Mouse (Mus musculus) heart, adult 11 months (tissue): ENCODE measurements at regions not wholly inside any gene's neighbourhood (a gene's known extent, or its start where the extent isn't known, plus 50 kb on each side); places are given as distances from the start of the nearest gene placed in this dataset.

Source experiments
- DNase-seq: peaks from one replicate; pipeline ENCODE4 v3.0.0; 2022

- peak; percentile 74 for DNase-seq
Observed at GRCm38 (mm10) chr5:75248279-75248678, 96.2 kb downstream of the Pdgfra start.

DNA sequence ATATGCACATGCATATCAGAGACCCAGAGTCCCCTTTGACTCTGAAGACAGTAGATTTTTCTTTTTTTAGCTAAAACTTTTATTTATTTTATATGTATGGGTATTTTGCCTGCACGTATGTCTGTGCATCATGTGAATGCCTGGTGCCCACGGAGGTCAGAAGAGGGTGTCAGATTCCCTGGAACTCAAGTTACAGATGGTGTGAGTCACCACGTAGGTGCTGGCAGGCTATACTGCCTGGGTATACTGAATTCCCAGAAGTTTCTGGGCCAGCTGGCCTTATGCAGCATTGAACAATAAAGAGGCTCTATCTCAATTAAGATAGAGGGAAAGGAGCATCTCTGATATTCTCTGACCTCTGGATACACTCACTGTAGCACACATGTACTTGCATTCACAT lies 97.6 kb downstream of the Pdgfra start:
- DNase-seq = no peak

GRCm38 (mm10) chr5:75253349-75253748 lies 101.3 kb downstream of the Pdgfra start:
- DNase-seq = peak; percentile 70

DNA sequence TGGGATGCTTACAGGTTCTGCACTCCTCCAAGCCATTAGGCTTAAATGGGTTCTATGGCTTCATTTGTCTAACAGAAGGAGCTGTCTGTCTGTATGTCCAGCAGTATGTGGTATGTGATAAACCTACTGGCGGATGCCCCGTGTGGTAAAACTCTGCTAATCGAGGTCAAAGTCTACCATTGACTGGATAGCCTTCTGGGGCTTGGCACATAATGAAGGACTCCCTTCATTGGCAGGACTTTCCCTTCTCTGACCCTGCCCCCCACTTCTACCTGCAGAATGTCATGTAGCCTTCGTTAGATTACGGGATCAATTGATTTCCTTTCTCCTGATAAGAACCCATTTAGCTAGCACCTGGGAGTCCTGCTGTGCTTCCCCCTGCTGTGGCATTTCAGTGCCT lies 101.7 kb downstream of the Pdgfra start:
- no peak for DNase-seq

DNA sequence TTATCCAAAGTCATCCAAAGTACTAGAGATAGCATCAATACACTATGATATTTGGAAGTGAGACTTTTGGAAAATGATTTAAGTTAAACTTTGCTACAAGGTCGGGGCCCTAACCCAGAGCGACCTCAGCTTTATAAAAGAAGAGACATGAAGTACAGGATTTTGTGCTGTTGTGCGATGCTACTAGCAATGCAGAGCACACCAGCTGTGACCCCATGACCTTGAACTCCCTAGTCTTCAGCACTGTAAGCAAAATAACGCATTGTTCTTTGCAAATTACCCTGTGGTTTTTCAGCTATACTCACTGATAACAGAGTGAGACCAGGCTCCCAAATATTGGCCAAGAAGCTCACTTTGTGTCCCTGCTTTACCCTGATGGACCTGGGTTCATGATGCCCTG lies 104.1 kb downstream of the Pdgfra start:
- DNase-seq = peak; percentile 65

- DNase-seq = peak; percentile 83
Observed at GRCm38 (mm10) chr5:75257067-75257466, 105.0 kb downstream of the Pdgfra start.

DNA sequence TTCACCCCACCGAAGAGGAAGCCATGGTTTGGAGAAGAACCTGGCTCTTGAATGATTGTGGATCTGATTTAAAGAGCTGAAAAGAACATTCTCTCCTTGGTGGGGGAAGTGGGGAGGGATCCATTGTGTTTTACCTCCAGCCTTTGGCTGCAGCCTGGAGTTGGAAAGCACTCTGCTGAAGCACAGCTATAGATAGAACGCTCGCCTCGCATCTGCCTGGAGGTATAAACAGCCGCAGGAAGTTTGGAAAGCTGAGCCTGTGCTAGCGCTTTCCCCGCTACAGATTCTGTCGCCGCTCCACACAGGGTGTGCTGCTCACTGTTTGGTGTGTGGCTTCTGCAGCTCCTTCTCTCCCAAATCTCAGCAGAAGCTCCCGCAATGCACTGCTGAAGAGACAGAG lies 108.2 kb downstream of the Pdgfra start:
- no peak for DNase-seq

GRCm38 (mm10) chr5:75266111-75266676 lies 114.1 kb downstream of the Pdgfra start:
- DNase-seq = no peak

DNA sequence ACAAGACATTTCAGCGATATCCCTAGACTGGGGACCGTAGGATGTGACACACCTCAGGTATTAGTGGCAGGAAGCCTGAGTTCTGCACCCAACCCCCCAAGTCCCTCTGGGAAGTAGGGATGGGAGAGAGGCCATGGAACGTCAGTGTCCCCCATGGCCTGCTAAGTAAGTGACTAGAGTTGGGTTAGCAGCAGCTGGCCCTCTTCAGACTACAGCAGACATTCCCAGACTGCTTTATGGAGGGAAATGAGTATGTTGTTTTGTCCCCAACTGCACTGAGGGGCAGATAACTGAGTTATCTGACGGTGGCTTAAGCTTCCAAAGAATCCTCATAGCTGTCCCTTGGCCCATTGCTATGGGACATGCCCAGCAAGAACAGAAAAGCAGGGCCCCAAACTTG lies 114.8 kb downstream of the Pdgfra start:
- no peak for DNase-seq

DNA sequence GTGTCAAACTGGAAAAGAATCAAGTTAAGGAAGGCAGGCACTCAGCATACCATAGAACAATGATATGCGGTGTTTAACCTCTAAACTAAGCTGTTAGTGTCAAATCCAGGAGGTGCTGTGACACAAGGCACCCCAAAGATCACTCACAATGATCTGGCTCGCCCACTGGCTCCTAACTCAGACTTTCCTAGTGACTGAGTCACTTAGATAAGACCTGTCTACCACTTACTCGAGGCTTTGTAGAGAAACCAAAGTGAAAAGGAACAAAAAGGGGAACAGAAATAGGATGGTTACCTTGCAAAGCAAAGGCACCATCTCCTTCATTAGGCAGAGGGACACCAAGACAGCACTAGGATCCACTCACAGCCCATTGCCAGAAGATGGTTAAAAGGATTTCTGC lies 115.7 kb downstream of the Pdgfra start:
- DNase-seq = no peak

GRCm38 (mm10) chr5:75278041-75278440 lies 125.9 kb downstream of the Pdgfra start:
- peak; percentile 94 for DNase-seq

DNA sequence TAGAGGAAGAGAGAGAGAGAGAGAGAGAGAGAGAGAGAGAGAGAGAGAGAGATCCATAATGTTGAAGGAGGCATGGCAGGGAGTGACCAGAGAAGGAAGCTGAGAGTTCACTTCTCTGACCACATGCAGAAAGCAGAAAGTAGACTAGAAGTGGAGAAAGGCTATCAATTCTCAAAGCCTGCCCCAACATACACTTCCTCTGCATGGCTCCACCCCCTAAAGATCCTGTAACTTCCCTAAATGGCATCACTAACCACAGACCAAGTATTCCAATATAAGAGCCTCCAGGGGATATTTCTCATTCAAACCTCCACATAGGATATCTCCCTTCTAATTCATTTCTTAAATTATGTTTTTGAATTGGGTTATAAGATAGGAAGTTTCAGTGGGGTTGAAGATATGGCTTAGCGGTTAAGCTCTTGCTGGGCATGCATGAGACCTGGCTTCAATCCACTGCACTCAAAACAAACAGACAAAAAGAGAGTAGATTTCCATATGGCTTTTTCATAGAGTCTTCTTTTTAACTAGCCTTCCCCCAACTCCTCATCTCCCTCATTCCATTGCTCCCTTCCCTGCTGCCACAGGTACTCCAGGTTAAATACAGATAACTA lies 127.6 kb downstream of the Pdgfra start:
- no peak for DNase-seq

- DNase-seq = no peak
Observed at GRCm38 (mm10) chr5:75280698-75281097, 128.6 kb downstream of the Pdgfra start.

DNA sequence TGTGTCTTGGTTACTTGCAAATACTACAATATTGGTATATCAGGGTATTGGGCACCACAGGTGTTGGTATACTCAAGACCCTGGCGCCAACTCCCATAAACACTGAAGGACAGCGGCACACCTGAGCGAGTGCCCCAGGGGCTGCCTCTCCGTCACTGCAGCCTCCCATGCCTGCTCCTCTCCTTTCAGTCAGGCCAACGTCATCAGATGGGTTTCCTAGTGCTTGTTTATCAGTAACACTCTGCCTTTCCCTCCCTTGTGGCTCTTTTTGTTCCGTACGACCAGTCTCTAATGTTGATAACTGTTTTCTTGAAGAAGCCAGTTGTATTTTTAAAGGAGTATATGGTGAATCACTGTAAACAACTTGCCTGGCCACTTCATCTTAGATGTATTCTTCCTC lies 129.4 kb downstream of the Pdgfra start:
- no peak for DNase-seq

GRCm38 (mm10) chr5:75282617-75283016 lies 130.5 kb downstream of the Pdgfra start:
- no peak for DNase-seq

GRCm38 (mm10) chr5:75283841-75284240 lies 131.7 kb downstream of the Pdgfra start:
- DNase-seq = no peak

DNA sequence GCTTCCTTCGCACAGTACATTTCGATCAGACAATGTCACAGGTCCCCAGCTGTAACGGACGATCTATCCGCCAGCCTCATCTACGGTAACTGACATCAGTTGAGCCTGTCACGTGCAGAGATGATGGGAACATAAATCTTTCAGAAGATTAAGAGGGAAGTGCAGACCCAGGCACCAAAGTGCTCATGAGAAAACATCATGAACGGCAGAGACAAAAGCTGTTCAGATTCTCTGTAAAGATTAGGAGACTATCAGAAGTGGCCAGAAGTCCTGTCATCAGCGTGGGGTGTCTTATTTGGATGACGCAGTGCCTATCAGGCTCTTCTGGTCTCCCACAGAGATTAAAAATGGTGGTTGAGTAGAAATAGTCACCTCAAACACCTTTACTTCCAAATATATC lies 133.9 kb downstream of the Pdgfra start:
- no peak for DNase-seq

DNA sequence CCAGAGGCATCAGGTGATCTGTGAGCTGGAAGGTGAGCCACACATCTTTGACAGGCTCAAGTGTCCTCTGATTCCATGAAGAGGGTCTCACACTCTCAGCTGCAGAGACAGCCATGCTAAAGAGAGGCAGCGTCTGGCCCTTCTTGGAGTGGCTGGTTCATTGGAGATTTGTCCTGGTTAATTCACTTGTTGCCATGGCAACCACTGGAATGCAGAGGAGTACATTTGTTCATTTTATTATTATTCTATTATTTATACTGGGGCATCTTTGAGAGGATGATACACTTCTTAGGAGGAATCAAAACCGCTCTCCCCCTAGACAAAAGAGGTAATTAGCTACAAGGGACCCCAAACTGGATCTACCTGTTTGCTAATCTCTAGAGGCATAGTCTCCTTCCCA lies 143.6 kb downstream of the Pdgfra start:
- DNase-seq = no peak

GRCm38 (mm10) chr5:75312897-75313296 lies 160.8 kb downstream of the Pdgfra start:
- no peak for DNase-seq

DNA sequence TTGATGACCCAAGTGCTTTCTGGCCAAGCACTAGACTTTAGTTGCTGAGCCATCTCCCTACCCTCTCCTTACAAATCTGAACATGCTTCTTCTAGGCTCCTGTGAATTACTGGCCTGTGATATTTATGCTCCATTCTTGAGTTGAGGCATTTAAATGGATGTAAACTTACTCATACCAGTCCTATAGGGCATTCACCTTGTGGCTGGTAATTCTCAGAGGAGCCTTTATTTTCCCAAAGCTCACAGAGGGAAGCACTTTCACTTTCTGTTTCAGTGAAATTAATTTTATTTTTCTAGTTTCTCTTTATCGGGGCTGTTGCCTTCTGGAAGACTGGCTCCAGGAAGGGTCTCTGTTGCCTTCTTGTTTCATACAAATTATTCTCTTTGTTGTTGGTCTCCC lies 163.9 kb downstream of the Pdgfra start:
- DNase-seq = peak; percentile 53

GRCm38 (mm10) chr5:75320536-75320935 lies 168.4 kb downstream of the Pdgfra start:
- DNase-seq = peak; percentile 54

- no peak for DNase-seq
Observed at GRCm38 (mm10) chr5:75334050-75334449, 182.0 kb downstream of the Pdgfra start.

- DNase-seq = no peak
Observed at GRCm38 (mm10) chr5:75336454-75336853, 184.4 kb downstream of the Pdgfra start.

- DNase-seq = no peak
Observed at GRCm38 (mm10) chr5:75338439-75338838, 186.3 kb downstream of the Pdgfra start.

- no peak for DNase-seq
Observed at GRCm38 (mm10) chr5:75342599-75342998, 190.5 kb downstream of the Pdgfra start.
